In genomic region chr10:94804909-94805220, GRCm38 (mm10) we compare ENCODE assay signal across 9 mouse cellular contexts.
"Had no signal": no experiment of that assay in that cellular context is flagged by ENCODE, and none has a peak within 500 bp of the region (broad histone marks: within the 10 kb centered on the region; RNA-seq: fewer than 3 reads in every experiment).

No protein-coding gene starts in this region.

- H3K36me3 ChIP-seq: limb, embryonic 13.5 days; liver, embryonic 12.5 days; neural tube, embryonic 12.5 days had no signal

- H3K27ac ChIP-seq: limb, embryonic 13.5 days; liver, embryonic 12.5 days; neural tube, embryonic 12.5 days had no signal

- H3K9ac ChIP-seq: limb, embryonic 13.5 days; liver, embryonic 12.5 days; neural tube, embryonic 12.5 days had no signal

- ATAC-seq: intestine, postnatal 0 days; liver, embryonic 12.5 days had no signal

- DNase-seq: kidney, adult 8-10 months; kidney, postnatal 25 days; midbrain, embryonic 14.5 days; thymus, adult 18-20 months; thymus, postnatal 14 days had no signal

- H3K4me3 ChIP-seq: limb, embryonic 13.5 days; liver, embryonic 12.5 days; neural tube, embryonic 12.5 days had no signal

- H3K9me3 ChIP-seq: limb, embryonic 13.5 days; liver, embryonic 12.5 days; neural tube, embryonic 12.5 days had no signal

- H3K27me3 ChIP-seq: limb, embryonic 13.5 days; liver, embryonic 12.5 days; neural tube, embryonic 12.5 days had no signal

- H3K4me2 ChIP-seq: limb, embryonic 13.5 days; liver, embryonic 12.5 days; neural tube, embryonic 12.5 days had no signal
